Mouse (Mus musculus): ENCODE measurements around the gene Gm5485.

Gm5485 gene

DNA sequence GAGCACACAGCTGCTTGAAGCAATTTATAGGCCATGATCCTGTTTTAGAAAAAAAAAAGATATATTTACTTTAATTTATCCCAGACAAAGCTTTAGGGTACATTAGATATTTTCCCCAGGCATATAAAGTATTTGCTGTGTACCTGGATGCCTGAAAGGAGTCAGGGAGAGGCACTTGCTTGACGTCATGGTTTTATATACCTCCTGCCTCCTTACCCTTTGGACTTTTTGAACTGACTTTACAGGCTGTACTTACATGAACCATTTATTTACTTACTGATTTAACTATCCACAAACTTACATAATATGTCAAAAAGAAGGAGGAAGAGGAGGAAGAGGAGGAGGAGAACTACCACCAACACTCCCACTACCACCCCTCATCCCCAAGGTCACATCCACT, at the start of gene Gm5485:
Gene Gm5485 (minus strand): TSS at position 171 of the 400 bp plus-strand sequence.
- DNase-seq (ENCODE audit: low spot score in 2 of 2) = no peak

GRCm38 (mm10) chr16:48453264-48453663, 41.0 kb upstream of the Gm5485 start:
- DNase-seq (ENCODE audit: low spot score in 2 of 2) = no peak

- DNase-seq (ENCODE audit: low spot score in 2 of 2) = no peak
Measured at GRCm38 (mm10) chr16:48446161-48446925, 34.1 kb upstream of the Gm5485 start.

DNA sequence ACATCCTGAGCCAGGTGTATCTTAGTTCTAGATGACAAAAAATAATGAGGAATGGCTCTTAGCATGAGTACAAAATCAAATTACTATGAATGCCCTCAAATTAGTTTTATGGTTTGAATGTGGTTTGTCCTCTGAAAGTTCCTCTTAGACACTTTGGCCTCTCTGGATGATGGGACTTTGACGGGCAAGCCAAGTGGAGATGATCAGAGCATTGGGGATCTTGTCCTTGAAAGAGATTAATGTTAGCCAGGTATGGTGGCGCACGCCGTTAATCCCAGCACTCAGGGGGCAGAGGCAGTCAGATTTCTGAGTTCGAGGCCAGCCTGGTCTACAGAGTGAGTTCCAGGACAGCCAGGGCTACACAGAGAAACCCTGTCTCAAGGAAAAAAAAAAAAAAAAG, 32.4 kb upstream of the Gm5485 start:
- DNase-seq (ENCODE audit: low spot score in 2 of 2) = no peak

DNA sequence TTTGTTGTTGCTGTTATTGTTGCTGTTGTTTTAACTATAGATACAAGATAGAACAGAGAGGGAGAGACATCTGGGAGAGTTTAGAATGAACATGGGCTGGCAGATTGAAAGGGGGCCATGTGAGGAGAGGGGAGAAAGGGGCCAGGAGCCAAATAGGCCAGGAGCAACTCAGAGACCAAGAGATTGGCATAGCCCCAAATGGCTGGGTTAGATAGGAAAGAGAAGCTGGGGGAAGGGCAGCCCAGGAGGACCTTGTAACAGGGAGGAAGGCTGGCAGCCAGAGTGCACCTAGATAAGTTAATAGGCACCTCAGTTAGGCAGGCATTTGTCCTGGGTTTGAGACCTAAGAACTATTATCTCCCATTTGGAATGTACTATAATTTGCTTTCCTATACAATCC, 25.3 kb upstream of the Gm5485 start:
- DNase-seq (ENCODE audit: low spot score in 2 of 2) = no peak

DNA sequence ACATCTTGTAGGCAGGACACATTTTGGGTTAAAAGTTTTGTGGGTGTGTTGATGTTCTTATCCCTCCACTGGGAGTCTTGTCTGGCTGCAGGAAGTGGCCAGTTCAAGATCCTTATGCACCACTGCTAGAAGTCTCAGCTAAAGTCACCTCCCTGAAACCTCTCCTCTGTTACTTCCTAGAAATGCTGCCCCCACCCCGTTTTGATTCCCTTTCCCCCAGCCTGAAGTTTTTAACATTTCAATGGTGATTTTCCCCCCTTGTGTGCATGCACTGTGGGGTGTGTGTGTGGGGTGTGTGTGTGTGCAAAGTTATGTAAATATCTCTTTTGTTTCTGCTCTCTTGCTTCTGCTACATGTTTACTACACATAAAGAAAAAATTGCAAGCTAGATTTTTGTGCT, 23.2 kb upstream of the Gm5485 start:
- no peak for DNase-seq (ENCODE audit: low spot score in 2 of 2)

GRCm38 (mm10) chr16:48431027-48431426, 18.8 kb upstream of the Gm5485 start, which contains the start of gene Morc1:
Morc1 (plus strand) TSS chr16:48431237.
- no peak for DNase-seq (ENCODE audit: low spot score in 2 of 2)

- DNase-seq (ENCODE audit: low spot score in 2 of 2) = no peak
Measured at GRCm38 (mm10) chr16:48429427-48429826, 17.2 kb upstream of the Gm5485 start.

GRCm38 (mm10) chr16:48424069-48424468, 11.9 kb upstream of the Gm5485 start:
- DNase-seq (ENCODE audit: low spot score in 2 of 2) = no peak

DNA sequence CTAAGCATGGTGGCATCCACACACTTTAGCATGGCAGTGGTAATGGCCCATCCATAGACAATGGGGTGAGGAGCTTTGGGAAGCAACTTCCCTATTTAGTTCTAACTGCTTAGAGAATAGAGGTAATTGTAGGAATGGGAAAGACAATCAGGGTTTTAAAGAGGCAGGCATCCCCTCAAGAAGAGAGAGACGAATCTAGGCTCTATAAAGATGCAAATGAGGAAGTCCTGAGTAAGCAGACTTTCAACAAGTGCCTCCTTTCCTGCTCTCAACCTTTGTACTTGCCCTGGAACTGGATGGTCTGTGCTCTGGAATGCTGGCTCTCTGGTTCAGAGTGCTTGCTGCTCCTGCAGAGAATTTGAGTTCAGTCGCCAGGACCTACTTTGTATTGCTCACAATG, 10.3 kb upstream of the Gm5485 start:
- no peak for DNase-seq (ENCODE audit: low spot score in 2 of 2)

DNA sequence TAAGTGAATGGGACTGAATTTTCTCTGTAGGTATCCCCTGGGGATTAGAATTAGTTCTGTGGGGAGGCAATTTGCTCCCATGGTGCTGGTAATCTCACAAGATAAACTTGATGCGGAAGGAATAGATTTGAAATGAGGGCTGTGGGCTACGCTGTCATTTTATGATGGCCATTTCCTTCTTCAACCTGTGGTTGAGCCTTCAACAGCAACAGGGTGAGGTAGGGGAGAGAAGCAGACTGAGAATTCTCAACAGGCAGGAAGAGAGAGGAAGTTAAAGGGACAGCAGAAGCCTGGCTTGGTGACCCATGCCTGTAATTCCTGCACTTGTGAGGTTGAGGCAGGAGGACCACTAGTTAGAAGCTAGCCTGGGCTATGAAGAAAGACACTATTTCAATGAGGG, 6.8 kb upstream of the Gm5485 start:
- DNase-seq (ENCODE audit: low spot score in 2 of 2) = no peak

- no peak for DNase-seq (ENCODE audit: low spot score in 2 of 2)
Measured at GRCm38 (mm10) chr16:48418557-48418956, 6.3 kb upstream of the Gm5485 start.

DNA sequence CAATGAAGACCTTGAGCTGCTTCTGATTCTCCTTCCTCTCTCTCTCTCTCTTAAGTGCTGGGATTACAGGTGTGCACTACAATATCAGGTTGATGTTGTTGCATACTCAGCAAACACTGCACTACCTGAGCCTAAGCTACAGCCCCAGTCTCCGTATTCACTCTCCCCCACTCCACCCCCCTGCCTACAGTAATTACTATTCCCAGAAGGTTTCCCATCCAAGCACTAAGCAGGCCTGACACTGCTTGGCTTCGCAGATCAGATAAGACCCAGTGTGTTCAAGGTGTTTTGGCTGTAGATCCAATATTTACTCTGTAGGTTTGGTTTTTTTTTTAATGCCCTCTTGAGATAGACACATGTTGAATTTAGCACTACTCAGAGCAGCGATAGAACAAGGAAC, 2.1 kb downstream of the Gm5485 start:
- no peak for DNase-seq (ENCODE audit: low spot score in 2 of 2)

DNA sequence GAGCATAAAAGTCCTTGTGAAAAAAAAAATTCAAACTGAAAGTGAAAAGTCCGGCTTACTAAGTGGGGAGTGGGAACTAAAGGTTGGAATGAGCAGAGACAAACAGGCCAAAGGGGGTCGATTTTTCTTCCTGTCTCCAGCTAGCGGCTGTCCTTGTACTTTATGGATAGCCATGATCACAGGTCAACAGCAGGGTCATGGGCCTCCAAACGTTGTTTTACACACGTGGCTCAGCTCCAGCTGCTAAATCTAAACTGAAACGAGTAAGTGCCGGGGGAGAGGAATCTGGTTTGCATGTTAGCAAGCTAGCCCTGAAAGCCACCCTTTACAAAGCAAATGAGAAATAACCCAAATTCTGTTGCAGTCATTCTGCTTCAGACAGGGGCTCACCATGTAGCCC, 2.6 kb downstream of the Gm5485 start:
- no peak for DNase-seq (ENCODE audit: low spot score in 2 of 2)

DNA sequence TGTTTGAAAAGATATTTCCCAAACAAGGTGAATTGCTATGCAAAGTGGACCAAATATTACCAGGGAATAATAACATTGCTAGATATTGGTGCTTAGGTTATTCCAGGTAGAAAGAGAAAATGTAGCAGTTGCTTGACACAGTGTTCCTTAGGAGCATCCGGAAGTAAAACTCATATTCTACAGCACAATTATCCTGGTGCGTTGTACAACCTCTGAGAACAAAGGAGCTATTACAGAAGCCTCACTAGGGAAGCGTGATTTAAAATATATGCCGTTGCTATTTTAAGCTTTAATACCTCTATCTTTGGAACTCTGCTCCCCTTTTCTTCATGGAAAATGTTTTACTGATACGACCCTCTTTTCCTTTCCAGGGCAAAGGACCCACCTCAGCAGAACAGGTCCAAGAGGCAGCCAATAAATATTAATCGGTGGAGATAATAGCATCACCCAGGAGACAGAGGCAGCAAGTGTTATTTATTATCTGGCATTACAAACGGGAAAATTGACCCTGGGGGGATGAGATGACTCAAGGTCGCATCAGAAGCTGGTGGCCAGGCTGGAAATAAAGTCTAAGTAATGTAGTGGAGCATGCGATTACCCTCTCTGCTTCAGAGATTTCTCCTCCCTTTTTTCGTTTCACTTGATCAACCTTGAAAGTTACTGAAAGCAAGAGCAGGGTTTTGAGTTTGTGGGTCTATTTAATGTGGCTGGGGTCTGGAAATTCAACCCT, 6.4 kb downstream of the Gm5485 start:
- no peak for DNase-seq (ENCODE audit: low spot score in 2 of 2)

GRCm38 (mm10) chr16:48404009-48404408, 8.2 kb downstream of the Gm5485 start:
- DNase-seq (ENCODE audit: low spot score in 2 of 2) = no peak

GRCm38 (mm10) chr16:48403423-48403822, 8.8 kb downstream of the Gm5485 start:
- no peak for DNase-seq (ENCODE audit: low spot score in 2 of 2)

DNA sequence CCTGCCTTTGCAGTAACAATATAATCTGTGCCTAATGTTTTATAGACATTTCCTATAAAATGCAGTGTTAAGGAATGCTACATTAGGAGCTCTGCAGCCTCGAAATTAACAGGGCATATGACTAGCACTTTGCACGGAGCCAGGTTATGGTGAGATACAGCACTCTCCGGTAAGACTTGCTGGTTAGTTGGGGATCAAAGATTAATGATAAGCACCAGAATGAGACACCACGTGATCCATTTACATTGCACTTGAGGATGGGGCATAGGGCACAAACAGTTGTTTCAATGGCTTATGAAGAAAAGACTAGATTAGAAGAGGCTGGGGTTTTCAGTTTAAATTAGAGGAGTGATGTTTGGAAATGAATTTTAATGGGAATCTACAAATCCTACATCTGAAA, 9.3 kb downstream of the Gm5485 start:
- no peak for DNase-seq (ENCODE audit: low spot score in 2 of 2)

- DNase-seq (ENCODE audit: low spot score in 2 of 2) = no peak
Measured at GRCm38 (mm10) chr16:48395278-48395677, 16.9 kb downstream of the Gm5485 start.

- no peak for DNase-seq (ENCODE audit: low spot score in 2 of 2)
Measured at GRCm38 (mm10) chr16:48386982-48387381, 25.2 kb downstream of the Gm5485 start.

- DNase-seq (ENCODE audit: low spot score in 2 of 2) = no peak
Measured at GRCm38 (mm10) chr16:48383582-48384257, 28.5 kb downstream of the Gm5485 start.

- no peak for DNase-seq (ENCODE audit: low spot score in 2 of 2)
Measured at GRCm38 (mm10) chr16:48373711-48374485, 38.3 kb downstream of the Gm5485 start.
